Mouse (Mus musculus) spleen, adult 2 months (tissue): ENCODE measurements around the gene Dusp8.

Source experiments
- CTCF ChIP-seq: fragments of 200-500 bp; IDR thresholded peaks from 2 replicates; pipeline ENCODE4 v1.5.1; 2011; ENCODE audit warnings: mild to moderate bottlenecking, inconsistent platforms; ENCODE audit not compliant: insufficient read depth, insufficient read length, insufficient replicate concordance; ENCODE audit errors: extremely low read depth
- POLR2A ChIP-seq: fragments of 200-500 bp; IDR thresholded peaks from 2 replicates; pipeline ENCODE4 v1.6.1; 2011; ENCODE audit warnings: low read depth, low read length, inconsistent platforms

DNA sequence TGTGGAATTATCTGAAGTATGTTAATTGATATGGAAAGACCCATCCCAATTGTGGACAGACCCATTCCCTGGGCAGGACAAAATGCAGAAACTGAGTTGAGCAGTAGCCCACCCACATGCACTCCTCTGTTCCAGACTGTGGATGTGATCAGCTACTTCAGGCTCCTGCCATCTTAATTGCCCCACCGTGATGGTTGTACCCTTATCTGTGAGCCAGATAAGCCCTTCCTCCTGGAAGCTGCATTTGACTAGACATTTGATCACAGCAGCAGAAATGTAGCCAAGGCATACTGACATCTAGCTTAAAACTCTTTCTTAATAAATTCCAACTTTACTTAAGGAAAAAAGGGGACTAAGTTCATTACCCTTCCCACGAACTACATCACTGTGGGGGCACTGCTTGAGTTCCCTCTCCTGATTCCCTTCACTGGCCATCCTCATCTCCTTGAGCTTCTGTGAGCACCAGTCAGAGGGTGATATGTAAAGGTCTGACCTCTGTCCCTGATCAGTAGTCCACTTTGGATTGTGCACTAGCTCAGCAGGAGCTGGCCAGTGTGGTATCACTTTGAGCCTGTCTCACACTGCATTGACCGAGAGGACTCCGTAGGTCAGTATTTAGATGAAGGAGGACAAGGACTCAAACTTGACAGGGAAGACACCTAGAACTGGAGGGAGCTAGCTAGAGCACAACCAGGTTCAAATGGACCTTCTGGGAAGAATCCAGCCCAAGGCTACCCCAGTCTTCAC, 9.3 kb downstream of the Dusp8 start:
- TF ChIP-seq POLR2A (no peak), CTCF (no peak)
